Mouse (Mus musculus) forebrain, embryonic 16.5 days (tissue): ENCODE data around the gene Smyd3. TPM values are rescaled to one million over a fixed set of nuclear protein-coding genes. Genes with fewer than 3 reads are reported as not detected.

ENCODE experiments used
- ATAC-seq: fragments of 200-750 bp; cut with Nextera tagmentation; 2 replicates; pipeline ENCODE4 v1.8.0; 2017; ENCODE audit warnings: mild to moderate bottlenecking, moderate library complexity
- H3K27ac ChIP-seq: fragments of 300-500 bp; sonication (generic); 2 replicates; pipeline ENCODE4 v1.5.1; 2014; ENCODE audit warnings: low read length, control low read depth
- H3K27me3 ChIP-seq: fragments of 300-500 bp; sonication (generic); replicated peaks from 2 replicates; pipeline ENCODE4 v1.6.1; 2014; ENCODE audit warnings: low read length; ENCODE audit not compliant: control insufficient read depth, insufficient read depth
- H3K36me3 ChIP-seq: fragments of 300-500 bp; sonication (generic); 2 replicates; pipeline ENCODE4 v1.6.1; 2014; ENCODE audit not compliant: control insufficient read depth, insufficient read depth
- H3K4me1 ChIP-seq: fragments of 300-500 bp; sonication (generic); replicated peaks from 2 replicates; pipeline ENCODE4 v1.6.1; 2014; ENCODE audit warnings: low read length; ENCODE audit not compliant: control insufficient read depth, insufficient read depth
- H3K4me2 ChIP-seq: fragments of 300-500 bp; sonication (generic); 2 replicates; pipeline ENCODE4 v1.6.1; 2014; ENCODE audit warnings: mild to moderate bottlenecking, low read length, control low read depth
- H3K4me3 ChIP-seq: fragments of 300-500 bp; sonication (generic); replicated peaks from 2 replicates; pipeline ENCODE4 v1.5.1; 2014; ENCODE audit warnings: mild to moderate bottlenecking, low read length, control low read depth
- H3K9ac ChIP-seq: fragments of 300-500 bp; sonication (generic); replicated peaks from 2 replicates; pipeline ENCODE4 v1.6.1; 2014; ENCODE audit warnings: low read depth, low read length, control low read depth
- H3K9me3 ChIP-seq: fragments of 300-500 bp; sonication (generic); 2 replicates; pipeline ENCODE4 v1.6.1; 2016; ENCODE audit warnings: low read length; ENCODE audit not compliant: control insufficient read depth
- WGBS: fragments of 180-500 bp; shearing (Covaris S2); extraction: QIAGEN DNeasy Blood & Tissue Kit; methylation state at CpG from one replicate; pipeline ENCODE4 v1.1.7; 2014; 5-methylcytosine and 5-hydroxymethylcytosine counted together
- polyA plus RNA-seq: library from polyadenylated mRNA; unstranded; fragments of >200 nt; fragmentation: Nextera tagmentation; extraction: Ambion mirVana; gene quantifications from 2 replicates; pipeline ENCODE4 v1.2.1, GENCODE M21; 2015

The Smyd3 gene
- polyA plus RNA-seq, 1 experiment from 2014 or later: 29.4 TPM

- H3K27me3 ChIP-seq: peaks cover 2% of the 10 kb centered on the region; the same call in 1 of the 2 replicates
- ATAC-seq: no peak
Observed at GRCm38 (mm10) chr1:179044165-179044564, 473.7 kb downstream of the Smyd3 start.

GRCm38 (mm10) chr1:179043644-179044043 is 474.2 kb downstream of the Smyd3 start:
- no peaks in the 10 kb centered on the region for H3K9me3 ChIP-seq
- peaks cover 2% of the 10 kb centered on the region; the same call in 1 of the 2 replicates for H3K27me3 ChIP-seq
- no peak overlapping the region for H3K4me3 ChIP-seq
- peaks cover 18% of the 10 kb centered on the region for H3K4me1 ChIP-seq
- H3K9ac ChIP-seq: no peak overlapping the region
- WGBS: 35% methylated on average over 12 of the region's 12 CpGs
- H3K36me3 ChIP-seq: no peaks in the 10 kb centered on the region
- ATAC-seq: peak; percentile 55
- no peak overlapping the region for H3K27ac ChIP-seq
- no peak overlapping the region for H3K4me2 ChIP-seq

More at GRCm38 (mm10) chr1:179044165-179044564, 473.7 kb downstream of the Smyd3 start:
- Histone ChIP-seq H3K4me2 (no peak overlapping the region), H3K4me1 (peaks cover 18% of the 10 kb centered on the region), H3K9ac (no peak overlapping the region), H3K4me3 (no peak overlapping the region), H3K9me3 (no peaks in the 10 kb centered on the region), H3K36me3 (no peaks in the 10 kb centered on the region), H3K27ac (no peak overlapping the region)
- 69% methylated on average over 5 of the region's 5 CpGs for WGBS

- H3K4me2 ChIP-seq: no peak overlapping the region
- H3K27me3 ChIP-seq: peaks cover 2% of the 10 kb centered on the region; the same call in 1 of the 2 replicates
- peaks cover 18% of the 10 kb centered on the region for H3K4me1 ChIP-seq
- no peaks in the 10 kb centered on the region for H3K9me3 ChIP-seq
- no peak overlapping the region for H3K4me3 ChIP-seq
- H3K36me3 ChIP-seq: no peaks in the 10 kb centered on the region
- H3K27ac ChIP-seq: no peak overlapping the region
- WGBS: 42% methylated on average over 8 of the region's 8 CpGs
- ATAC-seq: peak; percentile 64
- H3K9ac ChIP-seq: no peak overlapping the region; the same call in 1 of the 2 replicates
Observed at GRCm38 (mm10) chr1:179041905-179042337, 475.9 kb downstream of the Smyd3 start.

GRCm38 (mm10) chr1:179041231-179041904 is 476.5 kb downstream of the Smyd3 start:
- Histone ChIP-seq H3K27ac (no peak overlapping the region), H3K9me3 (no peaks in the 10 kb centered on the region), H3K4me2 (no peak overlapping the region), H3K27me3 (no peaks in the 10 kb centered on the region; the same call in 1 of the 2 replicates), H3K36me3 (no peaks in the 10 kb centered on the region), H3K4me1 (peaks cover 14% of the 10 kb centered on the region), H3K9ac (no peak overlapping the region), H3K4me3 (no peak overlapping the region)
- no peak for ATAC-seq
- 76% methylated on average over 14 of the region's 14 CpGs for WGBS

GRCm38 (mm10) chr1:179038801-179039200 is 479.0 kb downstream of the Smyd3 start:
- Histone ChIP-seq H3K27me3 (no peaks in the 10 kb centered on the region; the same call in 1 of the 2 replicates), H3K4me1 (peaks cover 12% of the 10 kb centered on the region), H3K4me2 (no peak overlapping the region), H3K36me3 (no peaks in the 10 kb centered on the region), H3K4me3 (no peak overlapping the region), H3K9ac (no peak overlapping the region), H3K9me3 (no peaks in the 10 kb centered on the region), H3K27ac (no peak overlapping the region)
- WGBS: 93% methylated on average over 4 of the region's 4 CpGs
- ATAC-seq: no peak

GRCm38 (mm10) chr1:179032947-179033346 is 484.9 kb downstream of the Smyd3 start:
- H3K9ac ChIP-seq: no peak overlapping the region
- no peaks in the 10 kb centered on the region for H3K4me1 ChIP-seq
- H3K27me3 ChIP-seq: no peaks in the 10 kb centered on the region; the same call in 1 of the 2 replicates
- no peaks in the 10 kb centered on the region for H3K36me3 ChIP-seq
- 92% methylated on average over 2 of the region's 2 CpGs for WGBS
- H3K27ac ChIP-seq: no peak overlapping the region
- no peaks in the 10 kb centered on the region for H3K9me3 ChIP-seq
- H3K4me3 ChIP-seq: no peak overlapping the region
- H3K4me2 ChIP-seq: no peak overlapping the region
- no peak for ATAC-seq

GRCm38 (mm10) chr1:179031581-179031980 is 486.3 kb downstream of the Smyd3 start:
- no peaks in the 10 kb centered on the region for H3K4me1 ChIP-seq
- 96% methylated on average over 5 of the region's 5 CpGs for WGBS
- H3K4me3 ChIP-seq: no peak overlapping the region
- no peaks in the 10 kb centered on the region for H3K36me3 ChIP-seq
- no peak overlapping the region for H3K9ac ChIP-seq
- no peaks in the 10 kb centered on the region for H3K9me3 ChIP-seq
- no peak for ATAC-seq
- no peak overlapping the region for H3K4me2 ChIP-seq
- H3K27ac ChIP-seq: no peak overlapping the region
- no peaks in the 10 kb centered on the region; the same call in 1 of the 2 replicates for H3K27me3 ChIP-seq

GRCm38 (mm10) chr1:179026614-179027013 is 491.2 kb downstream of the Smyd3 start:
- H3K9ac ChIP-seq: no peak overlapping the region
- ATAC-seq: no peak
- H3K4me3 ChIP-seq: no peak overlapping the region
- 88% methylated on average over 4 of the region's 4 CpGs for WGBS
- no peaks in the 10 kb centered on the region for H3K4me1 ChIP-seq
- no peak overlapping the region for H3K27ac ChIP-seq
- H3K36me3 ChIP-seq: no peaks in the 10 kb centered on the region
- H3K4me2 ChIP-seq: no peak overlapping the region
- no peaks in the 10 kb centered on the region for H3K27me3 ChIP-seq
- H3K9me3 ChIP-seq: no peaks in the 10 kb centered on the region

- 81% methylated on average over 4 of the region's 4 CpGs for WGBS
- Histone ChIP-seq H3K4me2 (no peak overlapping the region), H3K4me1 (no peaks in the 10 kb centered on the region), H3K9me3 (no peaks in the 10 kb centered on the region), H3K36me3 (no peaks in the 10 kb centered on the region), H3K27ac (no peak overlapping the region), H3K4me3 (no peak overlapping the region), H3K9ac (no peak overlapping the region), H3K27me3 (no peaks in the 10 kb centered on the region)
- no peak for ATAC-seq
Observed at GRCm38 (mm10) chr1:179025169-179025568, 492.7 kb downstream of the Smyd3 start.
